Mouse (Mus musculus): Measurements from ENCODE around the gene Olfr1. TPM values are rescaled to one million over a fixed set of nuclear protein-coding genes. Genes with fewer than 3 reads are reported as not detected.

The Olfr1 gene
- not detected in 2 replicates for polyA plus RNA-seq (2015; fragmentation: Nextera tagmentation; extraction: Ambion mirVana)

GRCm38 (mm10) chr11:73399514-73399913 is at the start of gene Olfr1:
TSS of gene Olfr1 (minus strand) at chr11:73399614.
- no peak for ATAC-seq
- no peaks in the 10 kb centered on the region for H3K4me1 ChIP-seq (ENCODE audit: insufficient read depth)
- no peaks in the 10 kb centered on the region for H3K9me3 ChIP-seq (ENCODE audit: low read length)
- no peak for TF ChIP-seq EP300 (IDR thresholded peaks at IDR 0.05; ENCODE audit: low read depth)
- TF ChIP-seq CTCF (IDR thresholded peaks at IDR 0.05; ENCODE audit: low read depth), result no peak
- no peak within 1 kb of the TSS for H3K4me3 ChIP-seq (ENCODE audit: low read depth, low read length)
- H3K27ac ChIP-seq (ENCODE audit: low read depth), result no peak within 1 kb of the TSS
- H3K36me3 ChIP-seq (replicated peaks; ENCODE audit: insufficient read depth, low read length), result no peaks in the 10 kb centered on the region
- no peak within 1 kb of the TSS for H3K4me2 ChIP-seq (ENCODE audit: low read depth, low read length)
- no peak for DNase-seq
- no peaks in the 10 kb centered on the region for H3K27me3 ChIP-seq (ENCODE audit: insufficient read depth, low read length)
- no peak within 1 kb of the TSS for H3K9ac ChIP-seq (replicated peaks)

GRCm38 (mm10) chr11:73428377-73428776 is 29.0 kb upstream of the Olfr1 start, which contains the start of gene Olfr378:
TSS of gene Olfr378 (minus strand) at chr11:73428477.
- Histone ChIP-seq H3K9me3 (ENCODE audit: low read length) (no peaks in the 10 kb centered on the region), H3K9ac (replicated peaks) (no peak within 1 kb of the TSS), H3K4me1 (ENCODE audit: insufficient read depth) (no peaks in the 10 kb centered on the region), H3K4me2 (ENCODE audit: low read depth, low read length) (no peak within 1 kb of the TSS), H3K27me3 (ENCODE audit: insufficient read depth, low read length) (no peaks in the 10 kb centered on the region), H3K36me3 (replicated peaks; ENCODE audit: insufficient read depth, low read length) (no peaks in the 10 kb centered on the region), H3K4me3 (ENCODE audit: low read depth, low read length) (no peak within 1 kb of the TSS), H3K27ac (ENCODE audit: low read depth) (no peak within 1 kb of the TSS)
- no peak for TF ChIP-seq EP300 (IDR thresholded peaks at IDR 0.05; ENCODE audit: low read depth)
- no peak for TF ChIP-seq CTCF (IDR thresholded peaks at IDR 0.05; ENCODE audit: low read depth)
- ATAC-seq (no peak), DNase-seq (no peak)
- 86% methylated on average over 1 of the region's 1 CpGs for WGBS (ENCODE audit: insufficient replicate concordance)

- no peaks in the 10 kb centered on the region for H3K27me3 ChIP-seq (ENCODE audit: insufficient read depth, low read length)
- 59% methylated on average over 4 of the region's 4 CpGs for WGBS (ENCODE audit: insufficient replicate concordance)
- no peaks in the 10 kb centered on the region for H3K4me1 ChIP-seq (ENCODE audit: insufficient read depth)
- H3K27ac ChIP-seq (ENCODE audit: low read depth), result no peak overlapping the region
- ATAC-seq (no peak), DNase-seq (no peak)
- H3K4me3 ChIP-seq (ENCODE audit: low read depth, low read length), result no peak overlapping the region
- no peaks in the 10 kb centered on the region for H3K36me3 ChIP-seq (replicated peaks; ENCODE audit: insufficient read depth, low read length)
- H3K4me2 ChIP-seq (ENCODE audit: low read depth, low read length), result no peak overlapping the region
- no peaks in the 10 kb centered on the region for H3K9me3 ChIP-seq (ENCODE audit: low read length)
- H3K9ac ChIP-seq (replicated peaks), result no peak overlapping the region
- TF ChIP-seq CTCF (IDR thresholded peaks at IDR 0.05; ENCODE audit: low read depth) (no peak), EP300 (IDR thresholded peaks at IDR 0.05; ENCODE audit: low read depth) (no peak)
Observed at GRCm38 (mm10) chr11:73395374-73395773, 4.0 kb downstream of the Olfr1 start.

GRCm38 (mm10) chr11:73370946-73371345 is 28.5 kb downstream of the Olfr1 start, which contains the start of gene Olfr376:
TSS of gene Olfr376 (plus strand) at chr11:73371246.
- no peaks in the 10 kb centered on the region for H3K9me3 ChIP-seq (ENCODE audit: low read length)
- ATAC-seq, result no peak
- DNase-seq, result no peak
- H3K9ac ChIP-seq (replicated peaks), result no peak within 1 kb of the TSS
- H3K36me3 ChIP-seq (replicated peaks; ENCODE audit: insufficient read depth, low read length), result no peaks in the 10 kb centered on the region
- H3K27me3 ChIP-seq (ENCODE audit: insufficient read depth, low read length), result no peaks in the 10 kb centered on the region
- H3K27ac ChIP-seq (ENCODE audit: low read depth), result no peak within 1 kb of the TSS
- 74% methylated on average over 2 of the region's 2 CpGs for WGBS (ENCODE audit: insufficient replicate concordance)
- TF ChIP-seq CTCF (IDR thresholded peaks at IDR 0.05; ENCODE audit: low read depth) (no peak), EP300 (IDR thresholded peaks at IDR 0.05; ENCODE audit: low read depth) (no peak)
- H3K4me3 ChIP-seq (ENCODE audit: low read depth, low read length), result no peak within 1 kb of the TSS
- H3K4me1 ChIP-seq (ENCODE audit: insufficient read depth), result no peaks in the 10 kb centered on the region
- no peak within 1 kb of the TSS for H3K4me2 ChIP-seq (ENCODE audit: low read depth, low read length)

- DNase-seq, result no peak
Observed at GRCm38 (mm10) chr11:73350483-73350882, 48.9 kb downstream of the Olfr1 start, which contains the start of gene Olfr20. TSS of gene Olfr20 (plus strand) at chr11:73350783.

More at GRCm38 (mm10) chr11:73350483-73350882, 48.9 kb downstream of the Olfr1 start, which contains the start of gene Olfr20:
- H3K4me3 ChIP-seq (ENCODE audit: low read depth, low read length), result no peak within 1 kb of the TSS
- no peaks in the 10 kb centered on the region for H3K4me1 ChIP-seq (ENCODE audit: insufficient read depth)
- TF ChIP-seq EP300 (IDR thresholded peaks at IDR 0.05; ENCODE audit: low read depth) (no peak), CTCF (IDR thresholded peaks at IDR 0.05; ENCODE audit: low read depth) (no peak)
- H3K27me3 ChIP-seq (ENCODE audit: insufficient read depth, low read length), result no peaks in the 10 kb centered on the region
- no peak for ATAC-seq
- WGBS (ENCODE audit: insufficient replicate concordance), result 34% methylated on average over 3 of the region's 3 CpGs
- no peak within 1 kb of the TSS for H3K4me2 ChIP-seq (ENCODE audit: low read depth, low read length)
- H3K9ac ChIP-seq (replicated peaks), result no peak within 1 kb of the TSS
- no peaks in the 10 kb centered on the region for H3K36me3 ChIP-seq (replicated peaks; ENCODE audit: insufficient read depth, low read length)
- no peaks in the 10 kb centered on the region for H3K9me3 ChIP-seq (ENCODE audit: low read length)
- no peak within 1 kb of the TSS for H3K27ac ChIP-seq (ENCODE audit: low read depth)

Other genes starting within 250 kb of the Olfr1 start
- gene P2rx5, start 239.2 kb downstream of the Olfr1 start, polyA plus RNA-seq (2015; fragmentation: Nextera tagmentation; extraction: Ambion mirVana), result 0.11 and 0.21 TPM in 2 replicates
- gene Emc6, start 222.6 kb downstream of the Olfr1 start, polyA plus RNA-seq (2015; fragmentation: Nextera tagmentation; extraction: Ambion mirVana), result 169 and 174 TPM in 2 replicates
- 32.7 and 35.6 TPM in 2 replicates for gene Tax1bp3, start 222.5 kb downstream of the Olfr1 start, polyA plus RNA-seq (2015; fragmentation: Nextera tagmentation; extraction: Ambion mirVana)
- 7.3 and 8.4 TPM in 2 replicates for gene Ctns, start 200.6 kb downstream of the Olfr1 start, polyA plus RNA-seq (2015; fragmentation: Nextera tagmentation; extraction: Ambion mirVana)
- gene Shpk, start 200.2 kb downstream of the Olfr1 start, polyA plus RNA-seq (2015; fragmentation: Nextera tagmentation; extraction: Ambion mirVana), result 8.1 and 8.2 TPM in 2 replicates
- 0.07 TPM in 2 replicates for gene Trpv1, start 165.3 kb downstream of the Olfr1 start, polyA plus RNA-seq (2015; fragmentation: Nextera tagmentation; extraction: Ambion mirVana)
- gene Trpv3, start 132.2 kb downstream of the Olfr1 start, polyA plus RNA-seq (2015; fragmentation: Nextera tagmentation; extraction: Ambion mirVana), result 0.02 and 0.05 TPM in 2 replicates
- 9.1 and 10.2 TPM in 2 replicates for gene Aspa, start 70.0 kb downstream of the Olfr1 start, polyA plus RNA-seq (2015; fragmentation: Nextera tagmentation; extraction: Ambion mirVana)
- gene Gm49340, start 69.9 kb downstream of the Olfr1 start, polyA plus RNA-seq (2015; fragmentation: Nextera tagmentation; extraction: Ambion mirVana), result 0.06 TPM in 1 of 2 replicates, not detected in the other
- 3.1 and 3.9 TPM in 2 replicates for gene Spata22, start 69.9 kb downstream of the Olfr1 start, polyA plus RNA-seq (2015; fragmentation: Nextera tagmentation; extraction: Ambion mirVana)
- 0.24 TPM in 1 of 2 replicates, not detected in the other for gene Olfr20, start 48.8 kb downstream of the Olfr1 start, polyA plus RNA-seq (2015; fragmentation: Nextera tagmentation; extraction: Ambion mirVana)
- gene Olfr376, start 28.4 kb downstream of the Olfr1 start, polyA plus RNA-seq (2015; fragmentation: Nextera tagmentation; extraction: Ambion mirVana), result not detected in 2 replicates
- gene Olfr378, start 28.9 kb upstream of the Olfr1 start, polyA plus RNA-seq (2015; fragmentation: Nextera tagmentation; extraction: Ambion mirVana), result not detected in 2 replicates
- gene Olfr380, start 57.9 kb upstream of the Olfr1 start, polyA plus RNA-seq (2015; fragmentation: Nextera tagmentation; extraction: Ambion mirVana), result not detected in 2 replicates
- gene Olfr381, start 92.0 kb upstream of the Olfr1 start, polyA plus RNA-seq (2015; fragmentation: Nextera tagmentation; extraction: Ambion mirVana), result not detected in 2 replicates
- gene Olfr382, start 117.6 kb upstream of the Olfr1 start, polyA plus RNA-seq (2015; fragmentation: Nextera tagmentation; extraction: Ambion mirVana), result not detected in 2 replicates
- gene Olfr385, start 193.4 kb upstream of the Olfr1 start, polyA plus RNA-seq (2015; fragmentation: Nextera tagmentation; extraction: Ambion mirVana), result not detected in 2 replicates
- not detected in 2 replicates for gene Olfr384, start 199.0 kb upstream of the Olfr1 start, polyA plus RNA-seq (2015; fragmentation: Nextera tagmentation; extraction: Ambion mirVana)

Measured in liver, postnatal 0 days (tissue).